Mouse (Mus musculus) C2C12 (cell line): Measurements from ENCODE around the gene Dcun1d1. TPM values are rescaled to one million over a fixed set of nuclear protein-coding genes. Genes with fewer than 3 reads are reported as not detected.

ENCODE experiments used
- H3K27me3 ChIP-seq: one replicate; pipeline ENCODE4 v1.6.1; 2011; ENCODE audit not compliant: control insufficient read depth, insufficient read depth, insufficient read length
- H3K36me3 ChIP-seq: one replicate; pipeline ENCODE4 v1.6.1; 2011; ENCODE audit not compliant: control insufficient read depth, insufficient read depth
- H3K4me3 ChIP-seq: one replicate; pipeline ENCODE4 v1.5.1; 2011; ENCODE audit warnings: mild to moderate bottlenecking, control low read depth; ENCODE audit not compliant: poor library complexity, insufficient read depth, severe bottlenecking
- H3K79me2 ChIP-seq: one replicate; pipeline ENCODE4 v1.6.1; 2011; ENCODE audit not compliant: control insufficient read depth, insufficient read depth
- H3K79me3 ChIP-seq: one replicate; pipeline ENCODE4 v1.6.1; 2011; ENCODE audit warnings: low read depth, control low read depth
- H3ac ChIP-seq: one replicate; pipeline ENCODE3; 2011; ENCODE audit warnings: low read depth; ENCODE audit not compliant: control insufficient read depth, insufficient read length
- CEBPB ChIP-seq: IDR thresholded peaks from one replicate; pipeline ENCODE4 v1.6.1; 2011; ENCODE audit warnings: low read depth, mild to moderate bottlenecking, control low read depth, moderate library complexity
- CTCF ChIP-seq: IDR thresholded peaks from one replicate; pipeline ENCODE4 v1.5.1; 2011; ENCODE audit not compliant: control insufficient read depth, insufficient read depth, insufficient read length
- FOSL1 ChIP-seq: IDR thresholded peaks from one replicate; pipeline ENCODE4 v1.8.0; 2011; ENCODE audit warnings: mild to moderate bottlenecking, low read length; ENCODE audit not compliant: poor library complexity, insufficient read depth, severe bottlenecking
- MAX ChIP-seq: IDR thresholded peaks from one replicate; pipeline ENCODE4 v1.6.1; 2011; ENCODE audit warnings: mild to moderate bottlenecking, control low read depth
- MYOD1 ChIP-seq: IDR thresholded peaks from one replicate; pipeline ENCODE4 v1.6.1; 2011; ENCODE audit warnings: low read depth; ENCODE audit not compliant: control insufficient read depth, insufficient read length
- MYOG ChIP-seq: IDR thresholded peaks from one replicate; pipeline ENCODE4 v1.6.1; 2011; ENCODE audit not compliant: control insufficient read depth, insufficient read length; ENCODE audit errors: extremely low read depth
- USF1 ChIP-seq: IDR thresholded peaks from one replicate; pipeline ENCODE4 v1.6.1; 2011; ENCODE audit warnings: low read depth, mild to moderate bottlenecking, control low read depth, moderate library complexity
- polyA plus RNA-seq: library from polyadenylated mRNA; unstranded; fragments of >200 nt; fragmentation: generic; extraction: Trizol; gene quantifications from one replicate; pipeline ENCODE4 v1.2.1, GENCODE M21; 2012; ENCODE audit warnings: missing spikeins

The Dcun1d1 gene
- polyA plus RNA-seq, 1 experiment = 13.2 TPM

DNA sequence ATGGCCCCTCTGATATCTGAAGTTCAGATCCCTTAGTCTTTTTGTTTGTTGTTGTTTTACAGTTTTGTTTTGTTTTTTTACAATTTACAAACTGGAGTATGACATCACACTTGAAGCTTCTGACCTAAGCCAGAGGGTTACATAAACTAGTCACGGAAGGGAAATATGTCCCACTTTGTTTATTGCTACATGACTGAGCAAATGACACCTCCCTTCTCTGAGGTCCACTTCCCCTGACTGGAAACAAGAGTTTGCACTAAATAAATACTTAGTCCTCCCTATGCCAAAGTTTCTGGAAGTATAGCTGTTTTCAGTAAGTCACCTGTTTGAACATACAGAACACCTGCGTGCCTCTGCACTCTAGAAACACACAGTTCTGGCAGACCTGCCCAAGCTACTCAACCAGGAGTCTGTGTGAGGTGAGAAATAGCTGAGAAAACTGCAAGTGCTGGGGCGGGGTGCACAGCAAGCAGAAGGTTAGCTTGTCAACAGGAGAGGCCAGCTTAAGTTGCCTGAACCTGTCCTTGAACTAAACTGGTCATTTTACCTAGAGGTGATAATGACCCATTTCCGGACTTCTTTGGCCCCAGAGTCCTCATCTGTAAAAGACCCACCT, 3.4 kb upstream of the Dcun1d1 start:
- Histone ChIP-seq H3K27me3 (no peaks in the 10 kb centered on the region), H3K36me3 (peaks cover 12% of the 10 kb centered on the region), H3K79me2 (no peaks in the 10 kb centered on the region), H3K79me3 (peaks cover 6% of the 10 kb centered on the region), H3ac (no peak overlapping the region), H3K4me3 (no peak overlapping the region)
- TF ChIP-seq CEBPB = no peak

DNA sequence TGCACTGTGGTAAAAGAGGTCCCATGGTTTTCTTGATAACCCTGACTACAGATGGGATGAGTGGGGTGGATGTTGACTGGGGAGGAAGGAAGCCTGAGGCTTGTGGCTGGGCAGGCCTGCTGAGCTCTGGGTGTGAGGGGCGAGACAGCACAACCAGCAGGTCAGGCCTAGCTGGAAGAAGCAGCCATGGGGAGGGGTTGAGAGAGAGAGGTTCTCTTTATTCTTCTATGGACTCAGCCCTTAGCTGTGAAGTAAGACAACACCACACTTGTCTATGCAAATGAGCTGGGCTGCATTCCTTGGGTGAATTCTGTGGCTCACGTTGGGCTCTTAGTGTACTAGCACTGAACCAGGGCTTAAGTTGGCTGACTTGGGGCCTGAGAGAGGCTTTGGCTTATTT, 2.8 kb upstream of the Dcun1d1 start:
- H3K36me3 ChIP-seq = peaks cover 15% of the 10 kb centered on the region
- no peaks in the 10 kb centered on the region for H3K27me3 ChIP-seq
- H3ac ChIP-seq = no peak overlapping the region
- H3K79me2 ChIP-seq = no peaks in the 10 kb centered on the region
- no peak overlapping the region for H3K4me3 ChIP-seq
- no peak for TF ChIP-seq CTCF
- no peak for TF ChIP-seq MAX
- no peak for TF ChIP-seq MYOD1
- TF ChIP-seq CEBPB = no peak
- TF ChIP-seq USF1 = no peak
- TF ChIP-seq FOSL1 = no peak
- no peak for TF ChIP-seq MYOG
- H3K79me3 ChIP-seq = peaks cover 6% of the 10 kb centered on the region

DNA sequence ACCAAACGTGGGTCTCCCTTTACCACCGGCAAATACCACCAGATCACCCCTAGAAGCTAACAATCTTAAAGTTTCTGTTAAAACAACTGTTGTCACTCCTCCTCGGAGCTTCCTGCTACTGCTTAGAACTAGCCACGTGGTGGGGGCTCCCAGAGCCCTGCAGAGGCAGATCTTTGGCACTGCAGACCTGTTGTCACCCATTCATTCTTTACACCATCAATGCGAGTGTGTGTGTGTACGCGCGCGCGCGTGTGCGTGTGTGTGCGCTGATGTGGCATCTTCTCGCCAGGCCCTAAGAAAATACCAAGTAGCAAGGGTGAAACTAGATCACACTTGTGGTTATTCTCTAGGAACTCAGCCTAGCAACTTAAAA, 3.9 kb downstream of the Dcun1d1 start:
- Histone ChIP-seq H3ac (peak overlapping the region; percentile 97), H3K79me2 (peaks cover 60% of the 10 kb centered on the region), H3K27me3 (no peaks in the 10 kb centered on the region), H3K4me3 (peak overlapping the region; percentile 78), H3K36me3 (peaks cover 15% of the 10 kb centered on the region), H3K79me3 (peaks cover 48% of the 10 kb centered on the region)
- TF ChIP-seq MYOD1 (no peak), CEBPB (no peak), USF1 (peak; percentile 72), MAX (peak; percentile 81)

DNA sequence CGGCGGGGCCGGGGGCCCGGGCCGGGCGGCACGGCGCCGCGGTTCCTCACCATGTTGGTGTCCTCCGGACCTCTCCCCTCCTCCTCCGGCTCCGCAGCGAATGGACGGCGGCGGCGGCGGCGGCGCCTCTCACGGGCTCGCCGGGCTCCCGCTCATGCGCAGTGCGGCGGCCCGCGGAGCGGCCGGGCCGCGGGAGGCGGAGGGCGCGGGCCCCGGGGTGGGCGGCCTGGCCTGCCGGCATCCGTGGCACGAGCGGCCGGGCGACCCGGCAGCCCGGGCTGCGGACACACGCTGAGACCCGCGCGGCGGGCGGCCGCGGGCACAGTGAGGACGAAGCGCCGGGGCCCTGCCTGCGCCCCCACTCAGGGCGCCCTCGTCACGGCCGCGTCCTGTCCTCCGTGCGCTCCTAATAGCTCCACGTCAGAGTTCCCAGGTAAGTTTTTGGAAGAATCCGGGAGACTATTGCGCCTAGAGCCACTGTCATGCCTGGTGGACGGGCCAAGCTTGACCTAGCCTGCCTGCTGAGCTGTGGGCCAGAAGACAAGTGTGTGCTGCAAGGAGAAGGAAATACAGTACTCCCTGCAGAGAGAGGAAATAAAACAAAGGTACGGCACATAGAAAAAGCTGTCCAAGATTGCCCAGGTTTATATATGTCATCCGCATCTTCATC, 4.4 kb downstream of the Dcun1d1 start:
- Histone ChIP-seq H3K36me3 (peaks cover 11% of the 10 kb centered on the region), H3K27me3 (no peaks in the 10 kb centered on the region), H3K79me2 (peaks cover 65% of the 10 kb centered on the region), H3K79me3 (peaks cover 52% of the 10 kb centered on the region), H3K4me3 (peak overlapping the region; percentile 78), H3ac (peak overlapping the region; percentile 97)
- TF ChIP-seq MYOD1 (no peak), CEBPB (no peak), MYOG (no peak), USF1 (no peak), MAX (no peak), CTCF (no peak), FOSL1 (no peak)

DNA sequence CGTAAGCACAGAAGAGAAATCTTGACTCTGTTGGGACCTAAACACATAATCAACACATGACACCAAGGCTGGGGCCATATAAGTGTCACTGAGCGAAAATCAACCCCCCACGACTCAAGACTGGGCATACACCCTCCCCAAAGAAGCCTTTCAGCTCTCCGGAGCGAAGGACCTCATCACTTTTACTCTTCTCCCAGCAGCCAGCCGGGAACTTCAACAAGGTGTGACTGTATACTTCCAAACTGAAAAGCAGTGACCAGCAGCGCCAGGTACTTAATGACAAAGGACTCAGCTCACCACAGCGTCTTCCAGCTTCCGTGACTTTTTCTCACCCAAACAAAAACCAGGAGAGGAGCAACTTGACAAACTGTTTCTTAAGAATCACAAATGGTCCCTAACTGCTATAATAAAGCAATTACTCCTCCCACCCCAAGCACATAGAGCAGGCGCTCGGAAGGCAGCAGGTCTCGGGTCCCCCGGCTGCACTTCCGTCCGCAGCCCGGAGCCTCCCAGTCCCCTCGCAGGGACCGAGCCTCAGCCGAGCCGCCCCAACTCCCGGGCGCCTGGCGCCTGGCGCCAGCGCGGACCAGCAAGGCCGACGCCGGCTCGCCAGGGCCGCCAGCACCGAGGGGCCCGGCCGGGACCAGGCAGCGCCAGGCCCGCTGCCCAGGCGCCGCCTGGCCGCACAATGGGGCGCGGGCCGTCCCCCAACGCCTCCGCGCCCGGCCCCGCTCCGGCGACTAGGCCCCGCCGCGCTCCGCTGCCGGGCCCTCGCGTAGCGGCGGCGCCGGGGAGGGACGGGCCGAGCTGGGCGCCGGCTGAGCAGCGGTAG, 5.1 kb downstream of the Dcun1d1 start:
- Histone ChIP-seq H3K4me3 (peak overlapping the region; percentile 78), H3K36me3 (peaks cover 4% of the 10 kb centered on the region), H3ac (peak overlapping the region; percentile 97), H3K79me3 (peaks cover 59% of the 10 kb centered on the region), H3K27me3 (no peaks in the 10 kb centered on the region), H3K79me2 (peaks cover 73% of the 10 kb centered on the region)
- TF ChIP-seq USF1 (no peak), CTCF (no peak), MYOG (no peak), MAX (no peak), MYOD1 (no peak)

DNA sequence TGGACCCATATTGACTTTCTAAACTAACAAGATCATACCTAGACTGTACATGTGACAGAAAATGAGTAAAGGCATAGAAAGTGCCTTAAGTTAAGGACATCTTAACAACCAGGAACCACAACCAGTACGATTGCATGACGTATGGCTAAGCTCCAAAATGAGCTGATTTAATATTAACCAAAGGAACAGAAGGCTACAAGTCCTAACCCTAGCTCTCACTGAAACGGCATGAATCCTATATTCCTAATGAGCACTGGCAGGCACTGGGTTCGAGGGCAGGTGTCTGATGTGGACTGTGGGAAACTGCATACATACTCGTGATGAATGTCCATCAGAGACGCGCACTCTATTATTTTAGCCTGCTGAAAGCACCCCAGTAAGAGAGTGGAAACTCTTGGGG, 5.9 kb downstream of the Dcun1d1 start:
- Histone ChIP-seq H3K27me3 (no peaks in the 10 kb centered on the region), H3K79me3 (peaks cover 67% of the 10 kb centered on the region), H3K79me2 (peaks cover 80% of the 10 kb centered on the region), H3ac (peak overlapping the region; percentile 37), H3K36me3 (peaks cover 4% of the 10 kb centered on the region), H3K4me3 (peak overlapping the region; percentile 78)
- TF ChIP-seq FOSL1 (no peak), CEBPB (no peak), MAX (no peak), MYOG (no peak), USF1 (no peak), CTCF (no peak), MYOD1 (no peak)
